Mouse (Mus musculus): ENCODE data around the gene Eomes.

DNA sequence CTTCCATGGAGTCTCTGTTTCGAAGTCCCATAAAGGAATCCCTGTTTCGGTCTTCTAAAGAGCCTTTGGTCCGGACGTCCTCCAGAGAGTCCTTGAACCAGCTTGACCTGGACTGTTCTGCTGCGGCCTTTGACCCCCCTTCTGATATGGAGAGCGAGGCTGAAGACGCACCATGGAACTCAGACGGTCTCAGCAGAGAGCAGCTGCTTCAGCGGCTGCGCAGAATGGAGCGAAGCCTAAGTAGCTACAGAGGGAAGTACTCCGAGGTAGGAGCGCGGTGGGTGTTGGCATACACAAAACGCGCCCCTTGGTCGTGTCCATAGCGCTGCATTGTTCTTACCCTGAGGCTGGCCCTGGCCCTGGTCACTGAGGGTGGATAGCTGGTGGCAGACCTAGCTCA is 49.0 kb downstream of the Eomes start:
- TF ChIP-seq POLR2A (IDR thresholded peaks at IDR 0.05; ENCODE audit: borderline replicate concordance, extremely low read depth, low read depth, low read length) (no peak), CTCF (IDR thresholded peaks at IDR 0.05; ENCODE audit: insufficient read depth, low read length) (no peak)
